Mouse (Mus musculus): ENCODE measurements around the gene Dclk1. TPM values are rescaled to one million over a fixed set of nuclear protein-coding genes. Genes with fewer than 3 reads are reported as not detected.

Gene Dclk1
- polyA plus RNA-seq, 1 experiment from 2014 or later = 47.6 TPM

DNA sequence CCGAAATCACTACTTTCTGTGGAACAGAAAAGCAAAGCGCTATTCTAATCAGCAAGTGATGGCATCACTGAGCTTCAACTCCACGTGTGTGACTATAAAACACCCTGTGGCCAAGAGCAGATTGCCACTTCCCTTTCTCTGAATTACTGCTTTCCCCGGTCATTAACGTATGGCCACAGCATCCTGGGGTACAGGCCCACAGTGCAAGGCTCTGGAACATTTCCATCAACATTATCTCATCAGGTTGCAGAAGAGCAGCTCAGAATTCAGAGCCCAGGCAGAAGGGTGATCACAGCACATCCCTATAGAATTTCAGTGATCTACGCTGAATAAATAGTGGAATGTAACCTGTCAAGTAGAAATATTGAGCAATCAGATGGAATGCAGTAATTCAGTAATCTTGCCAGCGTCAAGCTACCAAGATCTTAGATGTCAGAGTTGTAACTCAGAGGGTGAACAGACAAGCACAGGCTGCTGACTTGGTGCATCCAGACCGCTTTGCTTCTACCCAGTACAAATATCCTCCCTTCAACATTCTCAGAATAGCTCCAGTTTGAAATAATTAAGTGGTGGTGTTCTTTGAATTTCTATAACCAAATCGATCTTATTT lies 293.5 kb downstream of the Dclk1 start:
- Histone ChIP-seq H3K36me3 (replicated peaks) (no peaks in the 10 kb centered on the region), H3K9me3 (no peaks in the 10 kb centered on the region), H3K4me3 (no peak overlapping the region), H3K27me3 (ENCODE audit: poor library complexity, severe bottlenecking) (no peaks in the 10 kb centered on the region), H3K4me1 (peaks cover 58% of the 10 kb centered on the region), H3K27ac (no peak overlapping the region)
- DNase-seq (ENCODE audit: extremely low spot score, low spot score) = no peak
- 87% methylated on average over 9 of the region's 9 CpGs for WGBS

DNA sequence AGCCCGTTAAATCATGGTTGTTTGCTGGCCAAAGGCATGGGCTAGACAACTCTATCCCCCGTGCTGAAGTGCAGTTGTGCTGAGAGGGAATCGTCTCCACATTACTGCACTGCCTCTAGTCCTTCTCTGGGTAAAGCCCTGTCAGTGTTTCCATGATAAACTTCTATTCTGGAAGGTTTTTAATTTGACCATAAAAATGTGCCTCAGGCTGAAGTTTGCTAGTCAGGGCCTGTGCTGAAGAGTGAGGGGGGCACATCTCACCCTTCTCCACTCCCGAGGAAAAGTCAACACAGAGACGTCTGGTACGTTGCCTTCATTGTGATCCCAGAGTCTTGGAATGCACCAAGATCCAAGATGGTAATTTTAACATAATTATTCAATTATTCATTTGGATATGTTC lies 294.7 kb downstream of the Dclk1 start:
- Histone ChIP-seq H3K9me3 (no peaks in the 10 kb centered on the region), H3K36me3 (replicated peaks) (no peaks in the 10 kb centered on the region), H3K27ac (no peak overlapping the region), H3K27me3 (ENCODE audit: poor library complexity, severe bottlenecking) (peaks cover 8% of the 10 kb centered on the region; the same call in 1 of the 2 replicates), H3K4me1 (peaks cover 51% of the 10 kb centered on the region), H3K4me3 (no peak overlapping the region)
- WGBS = 68% methylated on average over 6 of the region's 6 CpGs
- no peak for DNase-seq (ENCODE audit: extremely low spot score, low spot score)

- H3K27me3 ChIP-seq (ENCODE audit: poor library complexity, severe bottlenecking) = peaks cover 12% of the 10 kb centered on the region; the same call in 1 of the 2 replicates
- 68% methylated on average over 5 of the region's 5 CpGs for WGBS
- H3K4me3 ChIP-seq = no peak overlapping the region
- H3K27ac ChIP-seq = no peak overlapping the region
- no peaks in the 10 kb centered on the region for H3K9me3 ChIP-seq
- DNase-seq (ENCODE audit: extremely low spot score, low spot score) = no peak
- no peaks in the 10 kb centered on the region for H3K36me3 ChIP-seq (replicated peaks)
- peaks cover 51% of the 10 kb centered on the region for H3K4me1 ChIP-seq
These were observed 295.6 kb downstream of the Dclk1 start for GRCm38 (mm10) chr3:55537714-55538113.

GRCm38 (mm10) chr3:55539400-55539799 lies 297.2 kb downstream of the Dclk1 start:
- H3K4me1 ChIP-seq = peaks cover 56% of the 10 kb centered on the region
- H3K9me3 ChIP-seq = no peaks in the 10 kb centered on the region
- no peak overlapping the region for H3K27ac ChIP-seq
- WGBS = 83% methylated on average over 4 of the region's 4 CpGs
- DNase-seq (ENCODE audit: extremely low spot score, low spot score) = no peak
- no peaks in the 10 kb centered on the region for H3K36me3 ChIP-seq (replicated peaks)
- peaks cover 22% of the 10 kb centered on the region; the same call in 1 of the 2 replicates for H3K27me3 ChIP-seq (ENCODE audit: poor library complexity, severe bottlenecking)
- no peak overlapping the region for H3K4me3 ChIP-seq

DNA sequence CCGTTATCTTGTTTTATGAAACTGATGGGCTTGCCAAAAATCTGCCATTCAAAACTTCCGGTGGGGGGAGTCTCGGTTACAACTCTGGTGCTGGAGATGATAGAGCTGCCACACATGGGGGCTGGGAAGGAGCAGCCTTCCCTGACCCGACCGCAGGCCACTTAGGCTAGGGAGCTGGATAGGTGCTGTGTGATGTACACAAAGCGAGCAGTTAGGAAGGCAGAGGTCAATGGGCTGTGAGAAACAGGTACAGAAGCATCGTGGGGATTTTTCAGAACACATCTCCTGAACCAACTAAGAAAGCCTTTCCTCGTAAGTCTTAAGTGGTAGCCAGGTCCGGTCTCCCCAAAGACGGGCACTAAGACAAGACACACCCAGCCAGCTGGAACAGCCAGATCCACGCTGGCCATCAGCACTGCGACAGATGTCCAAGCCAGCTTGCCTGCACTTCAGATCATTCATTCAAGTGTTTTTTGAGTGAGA lies 297.7 kb downstream of the Dclk1 start:
- H3K27me3 ChIP-seq (ENCODE audit: poor library complexity, severe bottlenecking) = peaks cover 22% of the 10 kb centered on the region; the same call in 1 of the 2 replicates
- 88% methylated on average over 12 of the region's 12 CpGs for WGBS
- peaks cover 57% of the 10 kb centered on the region for H3K4me1 ChIP-seq
- no peaks in the 10 kb centered on the region for H3K36me3 ChIP-seq (replicated peaks)
- no peak overlapping the region for H3K4me3 ChIP-seq
- no peaks in the 10 kb centered on the region for H3K9me3 ChIP-seq
- no peak overlapping the region for H3K27ac ChIP-seq
- no peak for DNase-seq (ENCODE audit: extremely low spot score, low spot score)

GRCm38 (mm10) chr3:55540406-55541140 lies 298.4 kb downstream of the Dclk1 start:
- WGBS = 92% methylated on average over 6 of the region's 6 CpGs
- H3K9me3 ChIP-seq = no peaks in the 10 kb centered on the region
- H3K27ac ChIP-seq = no peak overlapping the region
- H3K4me3 ChIP-seq = no peak overlapping the region
- DNase-seq (ENCODE audit: extremely low spot score, low spot score) = no peak
- H3K36me3 ChIP-seq (replicated peaks) = no peaks in the 10 kb centered on the region
- H3K4me1 ChIP-seq = peaks cover 57% of the 10 kb centered on the region
- peaks cover 22% of the 10 kb centered on the region; the same call in 1 of the 2 replicates for H3K27me3 ChIP-seq (ENCODE audit: poor library complexity, severe bottlenecking)

DNA sequence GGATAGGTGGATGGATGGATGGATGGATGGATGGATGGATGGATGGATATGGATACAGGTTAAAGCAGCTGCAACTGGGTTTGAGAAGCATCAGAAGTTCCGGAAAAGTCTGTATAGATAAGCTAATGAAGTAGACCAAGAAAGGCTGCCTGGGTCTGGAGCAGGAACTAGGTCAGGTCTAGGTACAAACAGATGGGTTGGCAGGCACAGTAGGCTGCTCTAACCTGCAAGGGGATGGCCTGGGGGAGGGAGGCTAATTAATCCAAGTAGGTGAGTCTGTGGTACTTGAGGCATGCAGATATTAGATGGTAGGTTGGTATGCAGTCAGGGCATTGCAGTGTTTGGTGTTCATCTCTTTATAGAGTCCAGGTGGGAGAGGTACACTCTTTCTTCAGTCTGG lies 299.6 kb downstream of the Dclk1 start:
- Histone ChIP-seq H3K36me3 (replicated peaks) (no peaks in the 10 kb centered on the region), H3K27me3 (ENCODE audit: poor library complexity, severe bottlenecking) (peaks cover 22% of the 10 kb centered on the region; the same call in 1 of the 2 replicates), H3K9me3 (no peaks in the 10 kb centered on the region), H3K4me1 (peaks cover 52% of the 10 kb centered on the region), H3K4me3 (no peak overlapping the region), H3K27ac (peak overlapping the region; percentile 71; the same call in 1 of the 2 replicates)
- WGBS = 90% methylated on average over 1 of the region's 1 CpGs
- no peak for DNase-seq (ENCODE audit: extremely low spot score, low spot score)

GRCm38 (mm10) chr3:55542310-55542709 lies 300.1 kb downstream of the Dclk1 start:
- DNase-seq (ENCODE audit: extremely low spot score, low spot score) = peak; percentile 31
- 0 out of 2 replicates have a peak overlapping the region, but pooled peaks have one; percentile 5 for H3K4me3 ChIP-seq
- H3K9me3 ChIP-seq = no peaks in the 10 kb centered on the region
- H3K36me3 ChIP-seq (replicated peaks) = no peaks in the 10 kb centered on the region
- peaks cover 22% of the 10 kb centered on the region; the same call in 1 of the 2 replicates for H3K27me3 ChIP-seq (ENCODE audit: poor library complexity, severe bottlenecking)
- H3K4me1 ChIP-seq = peaks cover 47% of the 10 kb centered on the region
- 10% methylated on average over 8 of the region's 8 CpGs for WGBS
- H3K27ac ChIP-seq = peak overlapping the region; percentile 71

GRCm38 (mm10) chr3:55542947-55543346 lies 300.8 kb downstream of the Dclk1 start:
- DNase-seq (ENCODE audit: extremely low spot score, low spot score) = peak; percentile 8
- Histone ChIP-seq H3K27ac (peak overlapping the region; percentile 71), H3K36me3 (replicated peaks) (no peaks in the 10 kb centered on the region), H3K27me3 (ENCODE audit: poor library complexity, severe bottlenecking) (peaks cover 22% of the 10 kb centered on the region; the same call in 1 of the 2 replicates), H3K4me3 (no peak overlapping the region), H3K9me3 (no peaks in the 10 kb centered on the region), H3K4me1 (peaks cover 41% of the 10 kb centered on the region)
- WGBS = 88% methylated on average over 16 of the region's 16 CpGs

- Histone ChIP-seq H3K36me3 (replicated peaks) (no peaks in the 10 kb centered on the region), H3K9me3 (no peaks in the 10 kb centered on the region), H3K4me3 (no peak overlapping the region), H3K27me3 (ENCODE audit: poor library complexity, severe bottlenecking) (peaks cover 22% of the 10 kb centered on the region; the same call in 1 of the 2 replicates), H3K27ac (0 out of 2 replicates have a peak overlapping the region, but pooled peaks have one; percentile 5), H3K4me1 (peaks cover 29% of the 10 kb centered on the region)
- peak; percentile 13 for DNase-seq (ENCODE audit: extremely low spot score, low spot score)
- WGBS = 75% methylated on average over 13 of the region's 13 CpGs
These were observed 301.9 kb downstream of the Dclk1 start for GRCm38 (mm10) chr3:55543929-55544684.

- 81% methylated on average over 3 of the region's 3 CpGs for WGBS
- no peak for DNase-seq (ENCODE audit: extremely low spot score, low spot score)
- peaks cover 22% of the 10 kb centered on the region; the same call in 1 of the 2 replicates for H3K27me3 ChIP-seq (ENCODE audit: poor library complexity, severe bottlenecking)
- H3K36me3 ChIP-seq (replicated peaks) = no peaks in the 10 kb centered on the region
- H3K4me1 ChIP-seq = peaks cover 21% of the 10 kb centered on the region
- no peaks in the 10 kb centered on the region for H3K9me3 ChIP-seq
- no peak overlapping the region for H3K27ac ChIP-seq
- no peak overlapping the region for H3K4me3 ChIP-seq
These were observed 303.1 kb downstream of the Dclk1 start for GRCm38 (mm10) chr3:55545296-55545695.

GRCm38 (mm10) chr3:55545916-55546315 lies 303.8 kb downstream of the Dclk1 start:
- H3K27ac ChIP-seq = no peak overlapping the region
- whole genome bisulfite sequencing = 93% methylated on average over 9 of the region's 9 CpGs

More at GRCm38 (mm10) chr3:55545916-55546315, 303.8 kb downstream of the Dclk1 start:
- no peaks in the 10 kb centered on the region for H3K9me3 ChIP-seq
- H3K4me1 ChIP-seq = peaks cover 21% of the 10 kb centered on the region
- H3K4me3 ChIP-seq = no peak overlapping the region
- peaks cover 22% of the 10 kb centered on the region; the same call in 1 of the 2 replicates for H3K27me3 ChIP-seq (ENCODE audit: poor library complexity, severe bottlenecking)
- H3K36me3 ChIP-seq (replicated peaks) = no peaks in the 10 kb centered on the region
- no peak for DNase-seq (ENCODE audit: extremely low spot score, low spot score)
